Mouse (Mus musculus) frontal cortex, postnatal 36 days (tissue): ENCODE data around the gene Fbln1.
"Not testable (repeated sequence)": the region's sequence is repeated elsewhere in the genome, so short reads cannot be mapped to it uniquely, and the experiment has no call there.

Source experiments
- DNase-seq, 2 experiments: peaks; one replicate each; pipeline ENCODE4 v3.0.0; 2022; ENCODE audit warnings: low spot score in 2 of 2

Fbln1 gene

GRCm38 (mm10) chr15:85295544-85295943, 89.8 kb downstream of the Fbln1 start:
- DNase-seq, result no peak

DNA sequence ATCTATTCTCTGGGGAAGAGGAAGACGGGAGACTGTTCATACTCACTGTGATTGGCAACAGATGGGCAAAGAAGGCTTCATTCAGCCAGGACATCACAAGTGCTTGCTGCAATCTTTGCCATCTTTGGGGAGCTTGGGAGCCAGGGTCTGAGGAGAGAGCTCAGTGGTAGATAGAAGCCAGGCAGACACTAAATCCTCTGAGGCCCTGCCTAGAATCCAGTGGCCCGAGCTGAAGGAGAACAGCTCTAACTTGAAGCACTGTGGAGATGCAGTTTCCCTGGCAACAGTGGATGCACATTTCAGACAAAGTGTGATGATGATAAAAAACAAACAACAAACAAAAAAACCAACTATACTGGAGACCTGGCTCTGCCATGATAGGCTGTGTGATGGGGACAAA, 90.2 kb downstream of the Fbln1 start:
- DNase-seq, result no peak

GRCm38 (mm10) chr15:85296538-85296937, 90.8 kb downstream of the Fbln1 start:
- DNase-seq, result no peak

- DNase-seq, result no peak
Measured at GRCm38 (mm10) chr15:85298167-85298781, 92.5 kb downstream of the Fbln1 start.

- DNase-seq, result no peak
Measured at GRCm38 (mm10) chr15:85298946-85299345, 93.2 kb downstream of the Fbln1 start.

DNA sequence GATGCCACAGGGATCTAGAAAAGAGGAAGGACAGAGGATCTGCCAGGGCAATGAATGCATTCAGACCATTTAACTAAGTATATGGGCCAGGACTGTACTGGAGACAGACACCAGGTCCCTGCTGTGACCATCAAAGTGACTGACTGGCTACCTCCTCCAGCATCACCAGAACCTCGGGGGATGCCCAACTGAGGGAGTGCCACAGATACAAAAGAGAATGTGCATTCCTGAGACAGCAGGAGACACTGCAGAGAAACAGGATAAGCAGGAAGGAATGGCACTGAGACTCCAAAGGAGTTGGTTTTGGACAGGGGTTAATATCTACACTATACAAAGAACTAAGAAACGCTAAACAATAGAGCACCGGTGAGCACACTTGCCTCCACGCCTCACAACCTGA, 97.5 kb downstream of the Fbln1 start:
- DNase-seq, result no peak

DNA sequence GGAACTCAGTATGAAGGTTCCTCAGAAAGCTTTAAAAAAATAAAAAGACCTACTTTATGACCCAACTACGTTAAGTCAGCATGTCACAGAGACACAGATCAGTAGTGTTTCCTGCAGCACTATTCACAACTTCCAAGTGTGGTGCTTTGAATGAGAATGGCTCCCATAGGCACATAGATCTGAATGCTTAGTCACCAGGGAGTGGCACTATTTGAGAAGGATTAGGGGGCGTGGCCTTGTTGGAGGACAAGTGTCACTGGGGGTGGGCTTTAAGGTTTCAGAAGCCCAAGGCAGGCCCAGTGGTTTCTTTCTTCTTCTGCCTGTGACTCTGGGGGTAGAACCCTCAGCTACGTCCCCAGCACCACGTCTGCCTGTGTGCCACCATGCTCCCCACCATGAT, 98.2 kb downstream of the Fbln1 start:
- no peak for DNase-seq

DNA sequence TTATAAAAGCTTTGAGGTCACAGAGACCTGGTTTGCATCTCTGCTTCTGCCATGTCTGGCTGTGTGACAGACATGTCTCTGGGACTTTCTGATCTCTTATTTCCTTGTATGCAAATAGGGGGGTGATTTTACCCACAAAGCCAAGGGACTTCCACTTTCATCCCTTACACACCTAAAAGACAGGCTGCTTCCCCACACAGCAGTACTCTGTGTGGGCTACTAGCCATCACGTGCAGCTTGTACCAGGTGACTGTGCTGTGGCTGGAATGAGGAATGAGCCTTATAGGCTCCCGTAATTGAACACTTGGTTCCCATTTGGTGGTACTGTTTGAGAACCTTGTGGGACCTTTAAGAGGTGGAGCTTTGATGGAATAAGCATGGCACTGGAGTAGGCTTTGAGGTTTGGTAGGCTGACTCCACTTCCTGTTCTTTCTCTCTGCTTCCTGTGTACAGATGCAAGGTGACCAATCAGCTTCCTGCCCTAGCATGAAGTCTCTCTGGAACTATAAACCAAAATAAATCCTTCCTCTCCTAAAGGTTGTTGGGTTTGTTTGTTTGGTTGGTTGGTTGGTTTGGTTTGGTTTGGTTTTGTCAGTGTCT, 101.4 kb downstream of the Fbln1 start:
- no peak for DNase-seq

DNA sequence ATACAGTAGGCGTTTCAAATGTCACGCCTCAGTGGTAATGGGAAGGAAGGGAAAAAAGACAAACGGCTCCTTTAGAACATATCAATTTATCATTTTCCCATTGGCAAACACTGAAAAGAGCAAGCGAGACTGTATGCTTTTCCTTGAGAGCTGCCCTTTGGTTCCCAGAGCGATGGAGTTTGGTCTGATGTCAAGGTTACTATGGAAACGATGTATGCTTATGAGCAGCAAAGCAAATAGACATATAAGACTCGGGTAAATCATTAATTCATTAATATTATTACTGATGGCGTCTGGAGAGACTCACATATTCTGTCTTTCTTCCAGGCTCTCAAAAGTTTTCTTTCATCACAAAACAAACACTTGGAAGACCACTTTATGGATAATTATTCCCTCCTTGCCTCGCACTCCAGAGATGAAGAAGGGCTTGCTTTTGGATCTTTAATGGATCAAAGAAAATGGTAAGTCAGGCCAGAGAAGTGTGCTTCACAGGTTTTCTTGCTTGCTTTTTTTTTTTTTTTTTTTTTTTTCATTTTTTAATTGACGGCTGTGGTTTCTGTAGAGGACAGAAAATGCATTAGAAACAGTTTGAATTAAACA, 105.4 kb downstream of the Fbln1 start:
- no peak for DNase-seq

DNA sequence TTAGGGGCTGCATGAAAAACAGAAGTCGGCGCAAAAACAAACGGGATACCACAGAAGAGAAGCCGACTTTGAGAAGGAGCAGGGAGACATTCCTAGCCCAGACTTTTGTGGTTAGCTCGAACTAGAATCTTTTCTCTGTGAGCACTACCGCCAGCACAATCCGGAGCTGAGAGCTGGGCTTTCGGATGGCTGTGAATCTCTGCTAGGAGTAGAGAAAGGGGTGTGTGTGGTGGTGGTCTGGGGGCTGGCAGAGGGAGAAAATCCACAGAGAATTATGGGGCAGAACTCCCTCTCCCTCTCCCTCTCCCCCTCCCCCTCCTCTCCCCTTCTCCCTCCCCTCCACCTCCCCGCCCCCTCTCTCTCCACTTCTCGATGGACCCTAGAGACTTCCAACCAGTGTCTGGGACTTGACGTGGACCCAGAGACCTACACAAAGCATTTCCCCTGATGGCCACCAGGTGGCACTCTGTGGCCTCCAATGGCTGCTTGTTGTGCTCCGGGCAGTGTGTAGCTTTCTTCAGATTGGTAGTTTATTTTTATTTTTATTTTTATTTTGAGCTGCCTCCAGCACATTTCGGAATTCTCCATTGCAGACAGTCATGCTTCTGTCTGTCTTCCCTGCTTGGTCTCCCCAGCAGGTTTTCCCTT, 109.8 kb downstream of the Fbln1 start:
- DNase-seq, result peak; percentile 74 to 89

GRCm38 (mm10) chr15:85316342-85317140, 110.8 kb downstream of the Fbln1 start:
- DNase-seq, result no peak

- no peak for DNase-seq
Measured at GRCm38 (mm10) chr15:85319924-85320668, 114.3 kb downstream of the Fbln1 start.

DNA sequence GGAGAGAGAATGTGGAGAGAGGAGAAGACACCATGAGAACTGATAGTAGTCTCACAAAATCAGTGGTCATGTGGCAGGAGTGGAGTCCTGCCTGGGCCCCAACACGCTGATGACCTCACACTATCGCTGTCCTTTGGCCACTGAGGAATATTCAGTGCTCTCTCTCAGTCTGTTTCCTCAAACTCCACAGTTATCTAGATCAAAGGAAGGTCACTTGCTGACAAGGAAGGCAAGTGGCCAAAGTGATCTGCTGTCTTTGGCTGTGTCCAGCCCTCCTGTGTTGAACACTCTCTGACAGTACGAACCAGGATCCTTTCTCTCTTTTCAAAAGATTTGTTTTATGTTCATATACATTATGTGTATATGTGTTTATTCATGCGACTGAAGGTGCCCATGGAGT, 117.5 kb downstream of the Fbln1 start:
- DNase-seq, result no peak

DNA sequence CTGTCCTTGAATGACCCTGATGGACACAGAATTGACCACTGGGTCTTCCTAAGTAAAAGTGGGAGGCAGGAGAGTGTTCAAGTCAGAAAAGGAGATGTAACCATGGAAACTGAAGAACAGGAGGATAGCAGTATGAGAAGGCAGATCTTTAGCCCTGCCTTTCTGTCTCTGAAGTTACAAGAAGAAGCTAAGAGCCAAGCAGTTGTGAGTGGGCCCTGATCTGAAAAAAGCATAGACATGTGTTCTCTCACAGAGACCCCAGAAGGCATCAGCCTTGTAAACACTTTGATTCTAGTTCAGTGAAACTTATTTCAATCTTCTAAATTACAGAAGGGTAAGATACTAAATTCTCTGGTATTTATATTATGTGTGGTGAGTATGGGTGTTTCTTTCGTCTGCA, 118.7 kb downstream of the Fbln1 start:
- DNase-seq, result no peak

GRCm38 (mm10) chr15:85327808-85328207, 122.1 kb downstream of the Fbln1 start:
- peak; percentile 61 to 79 for DNase-seq

- not testable (repeated sequence) for DNase-seq
Measured at GRCm38 (mm10) chr15:85328455-85328854, 122.7 kb downstream of the Fbln1 start.

DNA sequence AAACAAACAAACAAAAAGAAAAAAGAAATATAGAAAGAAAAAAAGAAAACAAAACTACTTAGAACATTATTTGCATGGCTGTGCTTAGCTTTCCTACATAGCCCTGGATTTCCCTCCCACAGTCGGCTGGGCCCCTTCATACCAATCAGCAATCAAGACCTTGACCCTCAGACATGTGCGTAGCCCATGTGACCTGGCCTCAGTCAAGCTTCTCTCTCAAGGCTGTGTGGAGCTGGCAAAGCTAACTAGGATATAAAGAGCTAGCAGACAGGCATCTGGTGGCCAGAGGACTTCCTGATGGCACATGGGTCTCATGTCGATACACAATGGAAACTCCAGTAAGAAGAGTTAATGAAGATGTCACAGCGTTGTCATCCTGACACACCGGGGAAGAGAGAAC, 123.3 kb downstream of the Fbln1 start:
- DNase-seq, result no peak

GRCm38 (mm10) chr15:85330024-85330423, 124.3 kb downstream of the Fbln1 start:
- no peak for DNase-seq

- not testable (repeated sequence) for DNase-seq
Measured at GRCm38 (mm10) chr15:85333511-85333910, 127.8 kb downstream of the Fbln1 start.

DNA sequence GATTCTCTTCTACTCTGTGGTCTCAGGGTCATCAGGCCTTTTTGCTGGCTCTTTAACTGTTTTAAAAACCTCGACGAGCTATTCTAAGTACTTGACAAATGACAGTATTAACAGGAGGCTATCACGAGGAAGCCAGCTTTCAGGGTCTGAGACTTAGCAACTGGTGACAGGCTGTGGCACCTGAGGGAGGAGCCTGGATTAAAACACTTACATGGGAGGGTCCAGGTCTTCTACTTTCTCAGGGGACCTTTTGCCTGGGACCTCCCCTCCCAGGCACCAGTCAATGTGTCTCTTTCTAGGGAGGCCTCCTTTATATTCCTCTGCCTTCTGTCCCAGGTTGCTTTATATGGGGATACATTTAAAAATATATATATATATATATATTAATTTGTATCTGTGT, 128.5 kb downstream of the Fbln1 start:
- DNase-seq, result no peak

GRCm38 (mm10) chr15:85335671-85336300, 130.0 kb downstream of the Fbln1 start, which contains the start of gene Atxn10:
Atxn10 (plus strand) TSS chr15:85336245.
- no peak for DNase-seq
